8 mouse cellular contexts compared by ENCODE assay signal in the genomic region with DNA sequence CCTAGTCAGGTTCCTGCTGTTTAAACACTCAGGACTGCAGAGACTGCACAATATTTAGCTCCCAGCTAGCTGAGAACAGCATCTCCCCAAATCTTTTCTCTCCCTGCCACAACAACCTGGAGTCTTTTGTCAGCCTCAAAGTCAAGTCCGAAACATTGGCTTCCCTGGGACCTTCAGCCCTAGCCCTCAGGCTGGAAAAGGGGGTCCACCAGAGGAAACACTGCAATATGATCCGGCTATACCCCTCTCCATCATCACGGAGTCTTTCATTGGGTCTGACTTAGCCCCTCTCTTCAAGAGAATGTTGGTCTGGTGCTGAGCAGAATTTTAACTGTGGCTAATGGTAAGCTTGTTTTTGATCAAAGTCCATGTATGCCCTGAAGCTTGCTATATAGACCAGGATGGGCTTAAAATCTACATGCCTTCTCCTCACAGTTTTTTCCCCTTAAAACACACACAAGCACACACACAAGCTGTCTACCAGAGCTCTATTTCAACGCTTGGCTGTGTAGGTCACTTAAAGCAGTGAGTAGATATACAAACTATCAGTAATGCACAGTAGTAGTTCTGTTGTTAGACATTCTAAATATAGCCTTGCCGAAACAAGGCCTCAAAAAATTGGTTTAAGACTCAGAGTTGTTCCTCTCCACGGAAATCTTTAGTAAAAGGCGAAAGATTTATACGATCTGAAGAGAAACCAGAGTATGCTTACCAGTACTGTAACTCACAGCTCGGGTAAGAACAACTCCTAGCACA. TPM values are rescaled to one million over a fixed set of nuclear protein-coding genes. Genes with fewer than 3 reads are reported as not detected.
DNase-seq lines count a peak whose midpoint lies in the region; ATAC-seq lines count a peak whose summit lies in the region.

No protein-coding gene starts in this region.

- ATAC-seq in frontal cortex, adult (ENCODE audit: low TSS enrichment) = peak; percentile 69
- ATAC-seq in hindbrain, embryonic 15.5 days (ENCODE audit: low FRiP score, low read depth) = peak; percentile 86
- peak; percentile 81 for ATAC-seq in midbrain, embryonic 12.5 days (ENCODE audit: low FRiP score, low read depth)

- H3K27ac ChIP-seq in hindbrain, embryonic 15.5 days (replicated peaks) = peak overlapping the region; percentile 85
- peak overlapping the region; percentile 77 for H3K27ac ChIP-seq in midbrain, embryonic 12.5 days (replicated peaks)

- H3K4me3 ChIP-seq in hindbrain, embryonic 15.5 days = peak overlapping the region; percentile 24; the same call in 1 of the 2 replicates
- H3K4me3 ChIP-seq in midbrain, embryonic 12.5 days = peak overlapping the region; percentile 13; the same call in 1 of the 2 replicates

- no peaks in the 10 kb centered on the region for H3K36me3 ChIP-seq in hindbrain, embryonic 15.5 days
- H3K36me3 ChIP-seq in midbrain, embryonic 12.5 days = no peaks in the 10 kb centered on the region

- H3K9ac ChIP-seq in hindbrain, embryonic 15.5 days = peak overlapping the region; percentile 14; the same call in 1 of the 2 replicates
- 0 out of 2 replicates have a peak overlapping the region, but pooled peaks have one; percentile 41 for H3K9ac ChIP-seq in midbrain, embryonic 12.5 days (replicated peaks)

- WGBS in hindbrain, embryonic 15.5 days = 7% methylated on average over 9 of the region's 9 CpGs
- WGBS in midbrain, embryonic 12.5 days = 4% methylated on average over 9 of the region's 9 CpGs

- peak overlapping the region; percentile 44 for H3K4me2 ChIP-seq in hindbrain, embryonic 15.5 days
- peak overlapping the region; percentile 38 for H3K4me2 ChIP-seq in midbrain, embryonic 12.5 days (replicated peaks)

- no peaks in the 10 kb centered on the region for H3K27me3 ChIP-seq in hindbrain, embryonic 15.5 days
- H3K27me3 ChIP-seq in midbrain, embryonic 12.5 days = no peaks in the 10 kb centered on the region

- DNase-seq in frontal cortex, postnatal 10 days (ENCODE audit: low spot score in 2 of 2) = no peak
- peak; percentile 81 for DNase-seq in CD4-positive, CD25-positive, alpha-beta regulatory T cell, adult 2 months (ENCODE audit: low read depth, low spot score)
- peak; percentile 90 for DNase-seq in embryo, embryonic 11 days
- DNase-seq in T-cell, adult 2 months (ENCODE audit: low spot score) = no peak
- DNase-seq in frontal cortex, adult 2 months (ENCODE audit: extremely low spot score in 1 of 2, low spot score in 1 of 2) = no peak

- H3K4me1 ChIP-seq in hindbrain, embryonic 15.5 days (replicated peaks) = peaks cover 25% of the 10 kb centered on the region
- H3K4me1 ChIP-seq in midbrain, embryonic 12.5 days = peaks cover 38% of the 10 kb centered on the region

- H3K9me3 ChIP-seq in hindbrain, embryonic 15.5 days = no peaks in the 10 kb centered on the region
- no peaks in the 10 kb centered on the region for H3K9me3 ChIP-seq in midbrain, embryonic 12.5 days

RNA-seq across cellular contexts. Expression of a gene that starts 1.0 kb away (rescaled TPM):
- 6.7 and 8.1 TPM in 2 replicates for polyA plus RNA-seq in hindbrain, embryonic 15.5 days (2015; fragmentation: Nextera tagmentation; extraction: Ambion mirVana)
- polyA plus RNA-seq in midbrain, embryonic 12.5 days (2016; fragmentation: Nextera tagmentation; extraction: Ambion mirVana) = 5.6 and 6.5 TPM in 2 replicates
- polyA plus RNA-seq in frontal cortex, adult 2 months (2012; rRNA removed) = 3.9 TPM in 2 replicates

RNA-seq across cellular contexts. Expression of a gene that starts 55.2 kb away (rescaled TPM):
- 9.9 and 10.9 TPM in 2 replicates for polyA plus RNA-seq in hindbrain, embryonic 15.5 days (2015; fragmentation: Nextera tagmentation; extraction: Ambion mirVana)
- polyA plus RNA-seq in midbrain, embryonic 12.5 days (2016; fragmentation: Nextera tagmentation; extraction: Ambion mirVana) = 62.1 and 74.7 TPM in 2 replicates
- 2.6 and 3.1 TPM in 2 replicates for polyA plus RNA-seq in frontal cortex, adult 2 months (2012; rRNA removed)

Comparison
In these comparisons a context has a peak if more than half of its experiments do, and no peak if none do; other contexts are left out.
1. DNase-seq: peak in CD4-positive, CD25-positive, alpha-beta regulatory T cell, adult 2 months (single experiment) and embryo, embryonic 11 days (single experiment); none in frontal cortex, postnatal 10 days (0 of 2), T-cell, adult 2 months (single experiment) and frontal cortex, adult 2 months (0 of 2).
2. Peak in every context shown above with its lines, with median percentiles within 50 percentile points of each other: ATAC-seq.